Mouse (Mus musculus) cerebellum, adult 11-12 months (tissue): Measurements from ENCODE around the gene E330014E10Rik.
"Not testable (repeated sequence)": the region's sequence is repeated elsewhere in the genome, so short reads cannot be mapped to it uniquely, and the experiment has no call there.

Experiments
- DNase-seq: peaks from one replicate; pipeline ENCODE4 v3.0.0; 2022

Gene E330014E10Rik

DNA sequence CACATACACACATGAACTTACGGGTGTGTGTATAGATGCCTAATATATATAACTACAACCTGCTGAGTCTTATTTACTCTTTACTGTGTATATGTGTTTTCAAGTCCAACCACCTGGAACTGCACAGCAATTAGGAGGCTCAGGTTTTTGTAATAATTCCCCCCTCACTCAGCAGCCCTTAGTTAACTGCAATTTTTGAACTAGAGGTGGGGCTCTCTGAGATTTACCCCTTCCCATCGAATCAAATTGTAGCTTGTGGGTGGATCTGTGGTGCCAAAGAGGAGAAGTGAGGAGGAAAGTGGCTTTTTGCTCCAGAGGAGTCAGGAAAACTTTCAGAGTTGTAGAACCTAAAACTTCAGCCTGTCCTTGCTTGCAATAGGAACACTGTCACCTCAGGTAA is at the start of gene E330014E10Rik:
E330014E10Rik (plus strand) TSS at position 301 of the 400 bp plus-strand sequence.
- not testable (repeated sequence) for DNase-seq

DNA sequence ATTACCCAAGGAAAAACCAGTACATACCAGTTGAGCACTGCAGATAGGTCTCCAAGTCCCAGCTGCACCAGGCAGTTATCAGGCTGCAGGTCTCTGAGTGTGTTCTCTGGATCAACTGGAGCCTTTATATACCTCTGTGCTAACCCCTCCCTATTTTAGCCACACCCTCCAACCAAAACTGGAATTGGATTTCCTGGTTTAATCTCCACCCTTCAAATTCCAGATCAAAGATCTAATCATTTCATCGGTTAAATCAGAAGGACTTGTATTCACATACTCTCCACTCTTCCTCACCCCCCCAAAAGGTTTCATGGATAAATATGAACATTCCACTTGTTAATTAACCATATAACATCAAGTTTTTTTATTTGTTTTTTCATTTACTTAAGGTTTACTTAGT is 39.7 kb upstream of the E330014E10Rik start, which contains the start of gene Gm7978:
Gm7978 (minus strand) TSS at position 101 of the 400 bp plus-strand sequence.
- not testable (repeated sequence) for DNase-seq

GRCm38 (mm10) chr5:95741714-95742113 is 34.1 kb upstream of the E330014E10Rik start, which contains the start of gene Gm7982:
Gm7982 (plus strand) TSS chr5:95742014.
- DNase-seq: not testable (repeated sequence)

DNA sequence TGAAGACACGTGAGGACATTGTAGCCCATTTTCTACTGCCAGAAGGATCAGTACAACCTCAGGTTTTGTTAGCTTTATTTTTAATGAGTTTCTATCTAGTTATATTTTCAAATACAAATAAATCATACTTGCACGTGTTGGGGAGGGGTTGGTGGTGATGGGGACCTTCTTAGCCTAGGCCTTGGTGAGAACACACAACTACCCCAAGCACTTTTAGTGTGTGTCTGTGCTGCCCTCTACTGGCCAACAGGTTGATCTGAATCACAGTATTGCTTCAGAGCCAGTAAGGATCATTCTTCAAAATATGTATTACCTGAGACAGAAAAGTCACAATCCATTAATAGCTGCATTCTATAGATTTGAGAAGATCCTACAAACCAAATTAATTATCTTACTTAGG is 35.1 kb downstream of the E330014E10Rik start:
- DNase-seq: not testable (repeated sequence)

DNA sequence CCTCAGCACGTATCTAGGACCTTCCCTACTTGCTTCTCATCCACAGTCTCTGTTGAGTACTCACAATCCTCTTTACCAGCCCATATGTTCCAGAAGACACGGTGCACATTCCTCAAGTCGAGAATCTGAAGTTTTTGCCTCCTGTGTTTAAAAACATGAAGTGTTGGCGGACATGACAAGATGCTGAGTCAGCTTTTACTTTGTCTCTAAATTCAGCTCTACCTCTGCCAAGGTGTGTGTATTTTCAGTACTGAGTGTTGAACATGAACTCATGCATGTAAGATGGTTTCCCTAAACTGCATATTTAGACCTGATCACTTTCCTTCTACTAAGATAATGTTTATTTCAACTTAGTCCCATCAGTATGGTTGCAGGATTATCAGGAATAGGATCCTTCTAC is 60.8 kb downstream of the E330014E10Rik start:
- DNase-seq: no peak

DNA sequence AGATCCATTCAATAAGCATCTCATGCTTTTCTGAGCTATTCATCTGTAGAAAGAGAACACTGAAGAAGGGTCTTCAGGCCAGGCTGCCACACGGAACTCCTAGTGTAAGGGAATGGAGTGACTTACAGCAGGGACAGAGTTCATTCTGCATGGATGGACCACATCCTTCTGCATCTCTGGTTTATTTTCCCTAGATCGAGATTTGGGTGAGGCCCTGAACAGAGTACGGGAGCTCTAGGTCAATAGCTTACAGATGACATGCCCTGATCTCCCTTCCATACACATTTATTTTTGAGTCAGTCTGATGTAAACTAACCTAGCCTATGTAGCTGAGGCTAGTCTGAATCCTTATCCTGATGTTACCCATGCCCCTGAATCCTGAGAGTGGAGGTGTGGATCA is 78.2 kb downstream of the E330014E10Rik start:
- DNase-seq: no peak
